Mouse (Mus musculus) small intestine, adult 2 months (tissue): ENCODE measurements around the gene Npm1.

Experiments used
- CTCF ChIP-seq: fragments of 200-500 bp; IDR thresholded peaks from 2 replicates; pipeline ENCODE4 v1.5.1; 2012; ENCODE audit warnings: low read depth, mild to moderate bottlenecking, control low read depth, inconsistent platforms, low read length, moderate library complexity, mixed read lengths; ENCODE audit not compliant: insufficient replicate concordance, insufficient read length; ENCODE audit errors: extremely low read depth
- POLR2A ChIP-seq: fragments of 200-500 bp; IDR thresholded peaks from 2 replicates; pipeline ENCODE4 v1.6.1; 2012; ENCODE audit warnings: low read depth, mild to moderate bottlenecking, control low read depth, inconsistent platforms, low read length, moderate library complexity

- no peak for TF ChIP-seq CTCF
- TF ChIP-seq POLR2A: no peak
Measured at GRCm38 (mm10) chr11:33146143-33146497, 16.9 kb downstream of the Npm1 start.
